Mouse (Mus musculus) frontal cortex, postnatal 10 days (tissue): Measurements from ENCODE around the gene Ccnyl1.

Experiments
- DNase-seq, 2 experiments: peaks; one replicate each; pipeline ENCODE4 v3.0.0; 2022; ENCODE audit warnings: low spot score in 2 of 2, mixed read lengths in 1 of 2

Gene Ccnyl1

DNA sequence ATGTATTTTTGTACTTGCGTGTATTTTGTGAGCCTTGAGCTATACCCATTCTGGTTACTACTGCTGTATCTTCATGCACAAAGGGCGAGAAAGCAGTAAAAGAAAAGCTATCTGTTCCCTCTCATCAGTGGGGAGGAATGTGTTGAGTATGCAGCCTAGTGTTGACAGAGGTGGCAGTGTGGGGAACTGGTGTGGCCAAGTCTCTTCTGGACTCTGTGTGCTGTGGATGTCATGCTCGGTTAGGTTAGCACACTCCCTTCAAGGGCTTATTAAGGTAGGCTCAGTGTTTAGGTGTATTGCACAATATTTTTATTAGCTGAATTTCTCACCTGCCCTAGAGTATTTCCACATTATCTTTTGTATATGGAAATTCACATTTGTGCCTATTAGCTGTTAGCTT is 11.5 kb downstream of the Ccnyl1 start:
- no peak for DNase-seq

- peak in 1 of 2 experiments; percentile 41 for DNase-seq
Measured at GRCm38 (mm10) chr1:64705230-64705629, 15.0 kb downstream of the Ccnyl1 start.

GRCm38 (mm10) chr1:64706610-64707009 is 16.4 kb downstream of the Ccnyl1 start:
- no peak for DNase-seq

- DNase-seq, result no peak
Measured at GRCm38 (mm10) chr1:64709891-64710290, 19.6 kb downstream of the Ccnyl1 start.

GRCm38 (mm10) chr1:64712006-64712760 is 21.9 kb downstream of the Ccnyl1 start:
- no peak for DNase-seq

- DNase-seq, result no peak
Measured at GRCm38 (mm10) chr1:64715458-64715857, 25.2 kb downstream of the Ccnyl1 start.

DNA sequence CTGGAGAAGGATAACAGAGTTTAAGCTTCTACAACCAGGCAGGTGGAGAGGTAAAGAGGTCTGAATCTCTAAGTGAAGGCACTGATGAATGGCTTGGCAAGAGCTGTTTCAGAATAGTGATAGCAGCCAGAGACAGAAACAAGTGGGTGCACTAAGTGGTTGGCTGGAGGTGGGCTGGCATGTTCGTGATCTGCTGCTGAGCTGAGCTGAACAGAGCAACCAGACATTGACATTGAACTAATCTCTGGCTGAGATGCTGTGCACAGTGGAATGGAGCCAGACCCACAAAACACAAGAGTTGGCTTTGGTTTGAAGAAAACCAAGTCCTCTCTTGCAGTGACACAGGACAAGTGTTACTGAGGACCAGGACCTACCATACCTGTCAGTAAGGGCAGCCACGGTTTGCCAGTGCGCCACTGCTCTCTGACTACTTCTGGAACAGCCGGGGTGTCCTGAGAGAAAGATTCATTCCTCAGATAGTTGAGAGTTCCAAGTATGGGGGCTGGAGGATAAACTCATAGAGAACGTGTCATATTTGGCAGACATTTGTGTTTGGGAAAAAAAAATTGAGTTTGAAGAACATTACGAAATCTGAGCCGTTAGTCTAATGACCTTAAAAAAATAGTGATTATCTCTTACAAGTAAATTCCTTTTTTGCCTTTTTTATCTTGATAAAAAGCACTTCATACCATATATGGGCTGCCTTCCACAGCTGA is 26.5 kb downstream of the Ccnyl1 start:
- DNase-seq, result no peak

DNA sequence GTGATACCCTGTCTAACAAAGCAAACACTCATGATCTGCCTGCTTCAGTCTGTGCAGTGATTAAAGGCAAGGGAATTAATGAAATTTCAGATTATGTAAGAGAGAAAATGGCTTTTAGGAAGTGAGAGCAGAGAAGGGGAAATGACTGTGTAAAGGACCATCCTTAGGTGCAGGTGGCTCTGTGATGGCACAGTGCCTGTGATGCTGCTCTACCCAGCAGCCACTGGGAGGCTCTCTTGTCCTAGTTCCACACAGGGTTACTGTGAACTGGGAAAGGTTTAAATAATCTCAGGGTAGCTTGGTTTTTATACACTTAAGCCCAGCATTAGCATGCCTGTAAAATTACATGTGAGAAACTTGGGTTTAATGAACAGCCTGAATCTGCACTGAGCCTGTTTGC is 27.2 kb downstream of the Ccnyl1 start:
- DNase-seq, result peak in 1 of 2 experiments; percentile 32

GRCm38 (mm10) chr1:64721034-64721587 is 30.9 kb downstream of the Ccnyl1 start:
- no peak for DNase-seq

GRCm38 (mm10) chr1:64730046-64730445 is 39.8 kb downstream of the Ccnyl1 start:
- DNase-seq, result no peak

DNA sequence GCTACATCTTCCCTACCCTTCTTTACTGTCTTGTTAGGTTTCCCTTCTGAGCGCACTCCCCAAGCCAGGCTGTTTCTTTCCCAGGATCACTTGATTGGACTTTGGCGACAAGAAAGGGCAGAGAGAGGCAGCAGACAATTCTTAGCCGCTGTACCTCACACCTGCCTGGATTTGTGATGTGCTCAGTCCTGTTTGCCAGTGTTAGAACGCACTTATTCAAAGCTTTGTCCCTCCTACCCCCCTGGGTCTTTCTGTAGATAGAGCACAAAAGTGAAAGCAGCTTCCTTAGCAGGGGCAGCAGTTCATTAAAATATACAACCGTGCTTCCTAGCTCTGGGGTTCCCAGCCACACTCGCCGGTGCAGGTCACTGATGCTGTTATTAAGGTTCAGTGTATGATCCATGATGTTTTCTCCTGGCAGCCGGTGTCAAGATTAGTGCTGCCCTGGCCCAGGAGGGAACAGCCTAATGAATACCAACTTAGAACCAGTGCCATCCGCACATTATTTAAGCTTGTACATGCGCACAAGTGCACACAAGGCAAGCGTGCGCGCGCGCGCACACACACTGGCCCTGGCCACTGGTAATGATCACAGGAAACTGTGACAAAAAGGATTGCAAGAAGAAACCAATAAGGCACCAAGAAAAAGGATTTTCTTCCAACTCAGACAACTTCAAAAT is 41.2 kb downstream of the Ccnyl1 start:
- DNase-seq, result no peak

DNA sequence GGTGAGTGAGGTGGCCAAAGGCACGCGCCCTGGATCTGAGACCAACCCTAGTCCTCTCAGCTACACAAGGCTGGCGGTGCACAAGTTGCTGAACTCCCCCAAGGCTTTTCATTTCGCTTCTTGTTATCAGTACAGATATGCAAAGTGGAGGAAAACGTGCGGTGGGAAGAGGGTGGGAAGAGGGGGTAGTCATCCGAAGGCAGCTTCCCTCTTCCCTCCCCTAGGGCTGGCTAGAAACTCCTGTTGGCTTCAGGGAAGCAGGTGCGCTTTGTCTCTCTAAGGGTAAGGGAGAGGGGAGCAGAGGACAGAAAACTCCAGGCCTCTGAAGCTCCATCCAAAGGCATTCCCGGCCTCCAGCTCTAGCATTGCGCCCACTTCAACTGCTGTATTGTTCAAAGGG is 41.9 kb downstream of the Ccnyl1 start:
- DNase-seq, result no peak

GRCm38 (mm10) chr1:64732637-64733200 is 42.5 kb downstream of the Ccnyl1 start:
- no peak for DNase-seq

GRCm38 (mm10) chr1:64733453-64734245 is 43.4 kb downstream of the Ccnyl1 start:
- DNase-seq, result no peak

GRCm38 (mm10) chr1:64734771-64735750 is 44.8 kb downstream of the Ccnyl1 start:
- peak in 1 of 2 experiments; percentile 23 for DNase-seq

- DNase-seq, result peak; percentile 18 to 37
Measured at GRCm38 (mm10) chr1:64735781-64736680, 45.8 kb downstream of the Ccnyl1 start.

GRCm38 (mm10) chr1:64736681-64737501 is 46.6 kb downstream of the Ccnyl1 start:
- DNase-seq, result peak in 1 of 2 experiments; percentile 21
